Mouse (Mus musculus) kidney, embryonic 14.5 days (tissue): ENCODE measurements around the gene Psmd8. TPM values are rescaled to one million over a fixed set of nuclear protein-coding genes. Genes with fewer than 3 reads are reported as not detected.
A peak's percentile ranks its signal among the peaks of the same experiment; 100 is the strongest.

Experiments used
- ATAC-seq: fragments of 200-750 bp; cut with Nextera tagmentation; 2 replicates; pipeline ENCODE4 v1.8.0; 2017; ENCODE audit warnings: moderate number of reproducible peaks, mild to moderate bottlenecking, moderate TSS enrichment, moderate library complexity; ENCODE audit not compliant: low FRiP score, low TSS enrichment
- H3K27ac ChIP-seq: fragments of 300-500 bp; sonication (generic); 2 replicates; pipeline ENCODE4 v1.5.1; 2014; ENCODE audit warnings: low read depth, mild to moderate bottlenecking, low read length, moderate library complexity, mixed read lengths
- H3K27me3 ChIP-seq: fragments of 300-500 bp; sonication (generic); 2 replicates; pipeline ENCODE4 v1.6.1; 2014; ENCODE audit warnings: mild to moderate bottlenecking, low read length; ENCODE audit not compliant: control insufficient read depth, insufficient read depth
- H3K36me3 ChIP-seq: fragments of 300-500 bp; sonication (generic); 2 replicates; pipeline ENCODE4 v1.6.1; 2014; ENCODE audit warnings: low read length, mixed read lengths; ENCODE audit not compliant: control insufficient read depth, insufficient read depth
- H3K4me1 ChIP-seq: fragments of 300-500 bp; sonication (generic); 2 replicates; pipeline ENCODE4 v1.6.1; 2014; ENCODE audit warnings: low read length, mixed read lengths; ENCODE audit not compliant: control insufficient read depth, insufficient read depth
- H3K4me2 ChIP-seq: fragments of 300-500 bp; sonication (generic); replicated peaks from 2 replicates; pipeline ENCODE4 v1.6.1; 2014; ENCODE audit warnings: low read depth, mild to moderate bottlenecking, low read length
- H3K4me3 ChIP-seq: fragments of 300-500 bp; sonication (generic); 2 replicates; pipeline ENCODE4 v1.5.1; 2014; ENCODE audit warnings: mild to moderate bottlenecking, low read length
- H3K9ac ChIP-seq: fragments of 300-500 bp; sonication (generic); 2 replicates; pipeline ENCODE4 v1.6.1; 2014; ENCODE audit warnings: low read depth, mild to moderate bottlenecking, low read length, moderate library complexity
- H3K9me3 ChIP-seq: fragments of 300-500 bp; sonication (generic); 2 replicates; pipeline ENCODE4 v1.6.1; 2016; ENCODE audit warnings: low read length; ENCODE audit not compliant: control insufficient read depth
- WGBS: fragments of 180-500 bp; shearing (Covaris S2); extraction: QIAGEN DNeasy Blood & Tissue Kit; methylation state at CpG from one replicate; pipeline ENCODE4 v1.1.7; 2014; 5-methylcytosine and 5-hydroxymethylcytosine counted together
- polyA plus RNA-seq: library from polyadenylated mRNA; unstranded; fragments of >200 nt; fragmentation: Nextera tagmentation; extraction: Ambion mirVana; gene quantifications from 2 replicates; pipeline ENCODE4 v1.2.1, GENCODE M21; 2014

Gene Psmd8
- polyA plus RNA-seq, 1 experiment from 2014 or later = 283 TPM

DNA sequence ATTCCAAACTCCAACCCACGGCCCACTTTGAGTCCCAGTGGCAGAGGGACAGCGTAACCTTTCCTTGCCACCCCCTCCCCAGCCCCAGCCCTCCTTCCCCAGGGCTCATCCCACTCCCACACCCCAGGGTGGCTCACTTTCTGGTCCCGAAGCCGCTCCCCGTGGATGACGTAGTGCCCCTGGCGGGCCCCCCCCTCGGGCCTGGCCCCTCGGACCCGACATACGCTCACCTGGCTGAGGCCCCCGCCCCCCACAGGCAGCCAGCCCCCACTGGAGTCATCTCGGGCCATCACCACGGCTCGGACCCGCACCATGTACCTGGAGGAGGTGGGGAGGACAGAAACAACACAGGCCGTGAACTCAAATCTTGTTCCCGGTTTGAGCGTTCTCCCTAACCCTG, 12.8 kb downstream of the Psmd8 start:
- no peak for ATAC-seq
- Histone ChIP-seq H3K27ac (no peak overlapping the region), H3K36me3 (no peaks in the 10 kb centered on the region; the same call in 1 of the 2 replicates), H3K27me3 (peaks cover 13% of the 10 kb centered on the region), H3K9me3 (no peaks in the 10 kb centered on the region), H3K4me1 (peaks cover 28% of the 10 kb centered on the region), H3K9ac (no peak overlapping the region), H3K4me2 (peak overlapping the region; percentile 77), H3K4me3 (peak overlapping the region; percentile 65; the same call in 1 of the 2 replicates)
- WGBS = 19% methylated on average over 19 of the region's 19 CpGs

DNA sequence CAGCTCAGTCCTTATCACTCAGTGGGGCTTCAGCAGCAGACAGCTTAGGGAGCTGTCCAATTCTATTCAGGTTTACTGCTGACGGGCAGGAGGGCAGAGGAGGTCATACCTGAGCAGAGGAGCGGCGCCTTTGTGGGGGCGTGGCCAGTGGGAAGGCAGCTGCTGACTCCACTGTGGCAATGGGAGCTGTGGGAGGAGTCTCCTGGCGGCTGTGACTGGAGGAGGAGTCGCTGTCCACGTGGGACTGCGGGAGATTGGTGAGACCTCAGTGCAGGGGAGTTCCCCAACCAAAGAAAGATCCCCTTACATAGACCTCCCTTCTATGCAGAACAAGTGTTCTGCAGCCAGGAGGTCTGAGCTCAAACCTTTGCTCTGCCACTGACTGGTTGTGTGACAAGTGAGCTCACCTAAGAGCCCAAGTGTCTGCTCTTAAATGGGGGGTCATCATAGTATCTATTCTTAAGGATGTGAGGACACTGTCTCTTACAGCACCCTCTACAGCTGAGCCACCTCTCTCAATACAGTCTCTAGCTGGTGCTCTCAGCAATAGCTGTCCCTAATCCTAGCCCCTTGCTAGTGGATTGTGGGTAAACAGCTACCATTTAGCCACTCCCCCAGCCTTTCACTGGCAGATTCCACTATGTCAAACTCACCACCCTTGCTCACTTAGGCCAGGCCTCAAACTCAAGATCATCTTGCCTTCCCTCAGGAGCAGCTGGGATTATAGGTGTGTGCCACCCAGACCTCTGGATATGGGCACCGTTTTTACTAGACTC, 17.6 kb downstream of the Psmd8 start:
- WGBS = 14% methylated on average over 9 of the region's 9 CpGs
- ATAC-seq = peak; percentile 79

DNA sequence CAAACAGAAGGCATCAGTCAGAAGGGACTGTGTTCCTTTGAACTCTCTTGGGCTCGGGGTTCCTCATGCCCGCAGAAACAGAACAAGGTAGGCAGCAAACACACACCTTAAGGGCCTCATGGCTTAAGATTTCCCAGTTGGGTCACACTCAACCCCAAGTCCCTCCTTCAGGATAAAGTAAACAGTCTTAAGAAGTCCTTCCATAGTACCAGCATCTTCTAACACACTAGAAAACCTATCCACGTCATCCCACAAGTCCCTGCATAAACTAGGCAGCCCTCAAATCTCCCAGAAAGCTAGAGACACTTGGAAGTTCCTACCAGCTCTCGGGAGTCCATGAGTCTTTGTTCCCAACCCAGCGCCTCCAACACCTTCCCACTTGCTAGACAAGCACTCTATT, 18.2 kb downstream of the Psmd8 start:
- Histone ChIP-seq H3K4me2 (no peak overlapping the region), H3K9me3 (no peaks in the 10 kb centered on the region), H3K4me1 (no peaks in the 10 kb centered on the region), H3K9ac (no peak overlapping the region), H3K27me3 (0 out of 2 replicates have a peak, but pooled peaks cover 4% of the 10 kb centered on the region), H3K36me3 (peaks cover 4% of the 10 kb centered on the region; the same call in 1 of the 2 replicates), H3K4me3 (no peak overlapping the region), H3K27ac (no peak overlapping the region)
- WGBS = 80% methylated on average over 5 of the region's 5 CpGs
- no peak for ATAC-seq

More for the DNA sequence above, 17.6 kb downstream of the Psmd8 start:
- Histone ChIP-seq H3K9me3 (no peaks in the 10 kb centered on the region), H3K9ac (no peak overlapping the region), H3K27me3 (0 out of 2 replicates have a peak, but pooled peaks cover 6% of the 10 kb centered on the region), H3K4me3 (no peak overlapping the region), H3K4me1 (peaks cover 4% of the 10 kb centered on the region; the same call in 1 of the 2 replicates), H3K27ac (no peak overlapping the region), H3K4me2 (no peak overlapping the region), H3K36me3 (peaks cover 4% of the 10 kb centered on the region; the same call in 1 of the 2 replicates)

DNA sequence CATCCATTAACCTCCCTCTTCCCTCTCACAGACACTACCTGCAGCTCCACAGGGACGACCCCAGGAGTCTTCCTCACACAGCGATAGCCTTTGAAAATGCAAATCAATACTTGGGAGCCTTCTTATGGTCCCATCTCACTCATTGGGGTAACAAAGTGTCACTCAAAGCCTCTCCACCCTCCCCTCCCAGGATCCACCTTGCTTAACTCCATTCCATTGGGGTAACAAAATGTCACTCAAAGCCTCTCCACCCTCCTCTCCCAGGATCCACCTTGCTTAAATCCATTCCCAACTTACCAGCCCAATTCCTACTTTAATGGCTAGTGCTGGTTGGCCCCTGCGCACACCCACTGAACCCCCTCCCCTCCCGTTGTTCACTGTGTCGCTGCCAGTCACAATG, 22.2 kb downstream of the Psmd8 start:
- no peak overlapping the region for H3K27ac ChIP-seq
- ATAC-seq = no peak
- H3K9ac ChIP-seq = no peak overlapping the region
- no peaks in the 10 kb centered on the region for H3K9me3 ChIP-seq
- H3K4me1 ChIP-seq = no peaks in the 10 kb centered on the region
- H3K4me3 ChIP-seq = no peak overlapping the region
- WGBS = 2% methylated on average over 5 of the region's 5 CpGs
- H3K36me3 ChIP-seq = peaks cover 4% of the 10 kb centered on the region; the same call in 1 of the 2 replicates
- H3K4me2 ChIP-seq = no peak overlapping the region
- H3K27me3 ChIP-seq = 0 out of 2 replicates have a peak, but pooled peaks cover 4% of the 10 kb centered on the region

DNA sequence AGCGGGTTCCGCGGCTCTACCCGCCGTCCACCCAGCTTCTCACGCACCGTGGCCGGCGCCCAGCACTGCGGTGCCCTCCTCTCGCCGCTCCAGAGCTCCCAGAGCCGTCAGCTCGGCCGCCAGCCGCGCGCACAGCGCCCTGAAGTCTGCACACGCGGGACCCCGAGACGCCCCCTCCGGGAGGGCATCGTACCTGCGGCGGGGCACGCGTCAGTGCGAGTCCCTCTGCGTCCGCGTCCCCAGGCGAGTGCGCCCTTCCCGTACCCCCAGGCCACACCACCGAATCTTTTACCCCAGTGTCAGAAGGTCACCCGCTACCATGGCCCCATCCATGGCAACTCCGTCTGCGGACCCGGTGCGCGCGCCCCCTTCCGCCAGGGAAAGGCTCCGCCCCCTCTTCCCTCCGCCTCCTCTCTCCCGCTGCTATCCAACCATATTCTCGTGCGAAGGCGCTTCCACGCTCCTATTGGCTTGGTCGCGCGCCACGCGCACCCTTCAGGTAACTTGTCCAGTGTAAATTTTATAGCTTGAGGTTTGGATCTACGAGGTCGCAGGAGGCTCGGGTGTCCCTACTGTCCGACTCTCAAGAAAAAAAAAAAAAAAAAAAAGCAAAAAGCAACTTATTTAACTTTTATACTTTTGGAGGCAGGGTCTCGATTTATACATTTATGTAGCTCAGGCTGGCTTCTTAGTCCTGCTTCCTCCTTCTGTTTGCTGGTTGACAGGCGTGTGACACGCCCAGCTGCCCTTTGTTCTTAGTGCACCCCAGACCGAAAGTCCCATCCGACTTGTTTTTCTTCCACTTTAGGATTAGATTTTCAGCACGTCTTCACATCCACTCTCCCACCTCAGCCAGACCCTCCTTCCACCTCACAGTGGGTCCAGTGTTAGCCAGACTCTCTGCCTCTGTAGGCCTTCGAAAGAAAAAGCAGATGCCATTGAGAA, 24.4 kb downstream of the Psmd8 start, which contains the start of gene Fam98c:
Fam98c (minus strand) TSS at position 397 of the 945 bp plus-strand sequence.
- no peaks in the 10 kb centered on the region for H3K4me1 ChIP-seq
- H3K36me3 ChIP-seq = no peaks in the 10 kb centered on the region
- peak within 1 kb of the TSS; percentile 77 for H3K9ac ChIP-seq
- peak within 1 kb of the TSS; percentile 98 for H3K4me2 ChIP-seq
- peak; percentile 84 for ATAC-seq
- peak within 1 kb of the TSS; percentile 88 for H3K4me3 ChIP-seq
- 0 out of 2 replicates have a peak, but pooled peaks cover 4% of the 10 kb centered on the region for H3K27me3 ChIP-seq
- H3K9me3 ChIP-seq = no peaks in the 10 kb centered on the region
- 4% methylated on average over 63 of the region's 68 CpGs for WGBS
- peak within 1 kb of the TSS; percentile 78 for H3K27ac ChIP-seq

DNA sequence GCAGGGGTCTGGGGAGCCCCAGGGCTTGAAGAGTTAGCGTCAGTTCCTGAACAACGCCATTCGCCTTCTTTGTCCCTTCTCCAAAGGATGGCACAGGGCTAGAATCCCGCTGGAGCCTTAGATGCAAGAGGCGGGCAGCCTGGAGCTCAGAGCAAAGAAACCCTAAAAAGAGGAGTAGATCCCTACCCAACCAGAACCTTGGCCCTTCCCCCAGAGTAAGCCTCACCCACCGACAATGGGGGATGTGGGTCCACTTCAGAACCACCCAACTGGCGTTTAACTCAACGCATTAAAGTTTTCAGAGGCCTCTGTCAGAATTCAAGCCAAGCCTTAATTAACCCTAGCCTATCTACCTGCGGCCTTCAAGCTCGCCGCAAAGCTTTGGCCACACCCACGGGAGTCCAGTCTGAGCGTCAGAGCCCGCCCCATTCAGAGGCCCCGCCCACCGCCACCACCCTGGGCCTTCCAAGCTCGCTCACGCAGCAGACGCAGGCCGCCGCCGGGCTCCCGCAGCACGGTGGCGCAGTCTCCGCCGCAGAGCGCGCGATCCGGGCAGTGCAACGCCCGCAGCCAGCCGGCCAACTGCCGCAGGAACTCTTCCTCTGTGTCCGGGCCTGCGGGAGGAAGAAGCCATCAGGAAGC, 25.2 kb downstream of the Psmd8 start:
- 9% methylated on average over 34 of the region's 37 CpGs for WGBS
- Histone ChIP-seq H3K27me3 (0 out of 2 replicates have a peak, but pooled peaks cover 4% of the 10 kb centered on the region), H3K9me3 (no peaks in the 10 kb centered on the region), H3K4me2 (peak overlapping the region; percentile 98), H3K4me1 (no peaks in the 10 kb centered on the region), H3K4me3 (peak overlapping the region; percentile 88), H3K36me3 (no peaks in the 10 kb centered on the region), H3K27ac (peak overlapping the region; percentile 78), H3K9ac (peak overlapping the region; percentile 77)
- ATAC-seq = peak; percentile 87

DNA sequence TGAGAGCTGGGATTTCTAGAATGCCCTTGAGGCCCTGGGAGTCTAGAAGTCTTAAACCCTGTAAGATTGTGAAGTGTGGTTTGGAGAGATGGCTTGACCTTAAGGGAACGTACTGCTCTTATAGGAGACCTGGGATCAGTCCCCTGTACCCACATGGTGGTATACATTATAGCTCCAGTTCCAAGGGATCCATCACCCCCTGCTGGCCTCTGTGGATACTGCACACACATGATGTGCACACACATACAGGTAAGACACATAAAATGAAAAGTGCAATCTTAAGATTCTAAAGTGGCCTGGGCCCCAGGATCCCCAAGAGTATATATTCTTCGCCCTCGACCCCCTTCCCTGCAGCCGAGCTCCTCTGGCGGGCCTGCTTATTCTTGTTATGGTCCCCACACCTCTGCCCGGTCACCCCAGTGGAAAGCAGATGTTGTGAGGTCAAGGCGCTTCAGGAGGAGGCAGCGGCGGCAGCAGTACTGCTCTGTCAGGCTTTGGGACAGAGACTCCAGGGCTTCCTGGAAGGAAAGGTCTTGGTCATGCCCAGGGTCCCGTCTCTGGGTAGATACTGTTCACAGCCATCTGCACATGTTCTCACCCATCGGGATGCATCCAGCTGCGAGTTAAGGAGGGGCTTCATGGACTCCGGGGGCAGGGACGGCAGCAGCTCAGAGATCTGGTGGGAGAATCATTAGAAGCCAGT, 26.3 kb downstream of the Psmd8 start:
- H3K27me3 ChIP-seq = 0 out of 2 replicates have a peak, but pooled peaks cover 3% of the 10 kb centered on the region
- no peaks in the 10 kb centered on the region for H3K4me1 ChIP-seq
- no peaks in the 10 kb centered on the region for H3K36me3 ChIP-seq
- H3K4me3 ChIP-seq = no peak overlapping the region
- H3K9me3 ChIP-seq = no peaks in the 10 kb centered on the region
- H3K4me2 ChIP-seq = no peak overlapping the region
- ATAC-seq = no peak
- no peak overlapping the region for H3K9ac ChIP-seq
- WGBS = 97% methylated on average over 14 of the region's 14 CpGs
- no peak overlapping the region for H3K27ac ChIP-seq

DNA sequence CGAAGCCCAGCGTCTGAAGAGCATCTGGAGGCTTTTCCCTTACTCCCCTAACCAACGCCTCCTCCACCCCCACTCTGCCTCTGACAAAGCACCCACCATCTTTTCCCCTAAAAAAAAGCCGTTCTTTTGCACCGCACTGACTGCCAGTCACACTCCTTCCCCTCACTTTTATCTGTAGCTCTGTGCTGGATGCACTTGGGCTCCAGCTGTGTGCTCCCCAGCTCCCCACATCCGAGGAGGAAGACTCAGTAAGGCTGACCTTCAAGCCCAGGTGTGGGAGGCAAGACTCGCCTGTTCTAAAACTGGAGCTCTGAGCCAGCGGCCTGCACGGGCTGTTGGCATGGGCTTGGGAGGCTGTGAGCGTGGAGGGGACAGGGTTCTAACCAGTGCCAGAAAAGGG, 29.0 kb downstream of the Psmd8 start:
- Histone ChIP-seq H3K27ac (no peak overlapping the region), H3K9ac (no peak overlapping the region), H3K27me3 (no peaks in the 10 kb centered on the region), H3K36me3 (no peaks in the 10 kb centered on the region), H3K4me2 (no peak overlapping the region), H3K4me1 (no peaks in the 10 kb centered on the region), H3K9me3 (no peaks in the 10 kb centered on the region), H3K4me3 (no peak overlapping the region)
- 62% methylated on average over 10 of the region's 10 CpGs for WGBS
- no peak for ATAC-seq
